Mouse (Mus musculus) cerebellum, adult 9-11 months (tissue): ENCODE results near the gene Adam10.

Experiments
- DNase-seq: peaks from one replicate; pipeline ENCODE4 v3.0.0; 2022

Gene Adam10

GRCm38 (mm10) chr9:70678682-70679131 is at the start of gene Adam10:
TSS of gene Adam10 (plus strand) at chr9:70678997.
- DNase-seq = peak; percentile 99

- peak; percentile 80 for DNase-seq
Observed at GRCm38 (mm10) chr9:70629711-70630110, 49.1 kb upstream of the Adam10 start.

- no peak for DNase-seq
Observed at GRCm38 (mm10) chr9:70631665-70632064, 47.1 kb upstream of the Adam10 start.

- no peak for DNase-seq
Observed at GRCm38 (mm10) chr9:70636748-70637147, 42.0 kb upstream of the Adam10 start.

GRCm38 (mm10) chr9:70650260-70650659 is 28.5 kb upstream of the Adam10 start:
- no peak for DNase-seq

GRCm38 (mm10) chr9:70650994-70651393 is 27.8 kb upstream of the Adam10 start:
- no peak for DNase-seq

- DNase-seq = no peak
Observed at GRCm38 (mm10) chr9:70652221-70652620, 26.6 kb upstream of the Adam10 start.

- no peak for DNase-seq
Observed at GRCm38 (mm10) chr9:70653875-70654274, 24.9 kb upstream of the Adam10 start.

- DNase-seq = peak; percentile 61
Observed at GRCm38 (mm10) chr9:70654496-70654895, 24.3 kb upstream of the Adam10 start.

GRCm38 (mm10) chr9:70655764-70656129 is 23.1 kb upstream of the Adam10 start:
- no peak for DNase-seq

GRCm38 (mm10) chr9:70656130-70657007 is 22.4 kb upstream of the Adam10 start, which contains the start of gene Gm10642:
TSS of gene Gm10642 (plus strand) at chr9:70656251.
- peak; percentile 82 for DNase-seq

- peak; percentile 99 for DNase-seq
Observed at GRCm38 (mm10) chr9:70657013-70657967, 21.5 kb upstream of the Adam10 start, which contains the start of gene Mindy2. TSS of gene Mindy2 (minus strand) at chr9:70657174.

GRCm38 (mm10) chr9:70658266-70658665 is 20.5 kb upstream of the Adam10 start:
- DNase-seq = no peak

GRCm38 (mm10) chr9:70664847-70665246 is 13.9 kb upstream of the Adam10 start:
- DNase-seq = peak; percentile 59

- peak; percentile 97 for DNase-seq
Observed at GRCm38 (mm10) chr9:70665372-70666145, 13.2 kb upstream of the Adam10 start.

GRCm38 (mm10) chr9:70666811-70667210 is 12.0 kb upstream of the Adam10 start:
- peak; percentile 52 for DNase-seq

- DNase-seq = peak; percentile 40
Observed at GRCm38 (mm10) chr9:70668048-70668447, 10.7 kb upstream of the Adam10 start.

GRCm38 (mm10) chr9:70669197-70669596 is 9.6 kb upstream of the Adam10 start:
- DNase-seq = peak; percentile 22

GRCm38 (mm10) chr9:70670381-70670780 is 8.4 kb upstream of the Adam10 start:
- no peak for DNase-seq

GRCm38 (mm10) chr9:70671278-70671677 is 7.5 kb upstream of the Adam10 start:
- peak; percentile 30 for DNase-seq

GRCm38 (mm10) chr9:70671772-70672579 is 6.8 kb upstream of the Adam10 start:
- peak; percentile 30 for DNase-seq
